Mouse (Mus musculus): ENCODE results near the gene Ksr2. TPM values are rescaled to one million over a fixed set of nuclear protein-coding genes. Genes with fewer than 3 reads are reported as not detected.
A peak's percentile ranks its signal among the peaks of the same experiment; 100 is the strongest.

Ksr2 gene
- polyA plus RNA-seq, 1 experiment from 2014 or later, result 6.0 TPM

DNA sequence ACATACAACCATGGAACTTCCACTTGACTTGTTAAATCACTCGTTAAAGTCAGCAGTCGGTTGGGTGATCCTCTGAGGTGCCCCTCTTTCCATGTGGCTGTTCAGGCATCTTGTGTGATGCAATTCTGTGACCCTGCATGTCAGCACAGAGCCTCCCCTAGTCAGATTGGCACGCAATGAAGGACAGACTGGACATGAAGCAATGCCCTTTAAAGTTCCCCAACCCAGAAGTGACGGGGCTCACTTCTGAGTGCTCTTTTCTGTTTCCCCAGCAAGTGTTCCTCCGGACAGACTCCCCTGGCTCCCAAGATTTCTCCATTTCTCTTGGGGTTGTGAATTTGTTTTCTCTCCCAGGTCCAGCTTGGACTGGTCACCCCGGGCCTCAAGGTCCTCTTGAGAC is 317.5 kb downstream of the Ksr2 start:
- no peak for ATAC-seq
- Histone ChIP-seq H3K36me3 (ENCODE audit: control insufficient read depth, insufficient read depth, low read length) (no peaks in the 10 kb centered on the region), H3K4me3 (ENCODE audit: low read length) (no peak overlapping the region), H3K9me3 (ENCODE audit: control insufficient read depth, low read length) (no peaks in the 10 kb centered on the region), H3K27ac (ENCODE audit: low read depth, low read length) (no peak overlapping the region), H3K27me3 (replicated peaks; ENCODE audit: control insufficient read depth, insufficient read depth, low read length) (no peaks in the 10 kb centered on the region), H3K4me2 (ENCODE audit: low read length) (no peak overlapping the region), H3K9ac (ENCODE audit: low read depth, low read length) (no peak overlapping the region), H3K4me1 (ENCODE audit: control insufficient read depth, insufficient read depth, low read depth, low read length) (no peaks in the 10 kb centered on the region)
- 44% methylated on average over 6 of the region's 6 CpGs for WGBS

DNA sequence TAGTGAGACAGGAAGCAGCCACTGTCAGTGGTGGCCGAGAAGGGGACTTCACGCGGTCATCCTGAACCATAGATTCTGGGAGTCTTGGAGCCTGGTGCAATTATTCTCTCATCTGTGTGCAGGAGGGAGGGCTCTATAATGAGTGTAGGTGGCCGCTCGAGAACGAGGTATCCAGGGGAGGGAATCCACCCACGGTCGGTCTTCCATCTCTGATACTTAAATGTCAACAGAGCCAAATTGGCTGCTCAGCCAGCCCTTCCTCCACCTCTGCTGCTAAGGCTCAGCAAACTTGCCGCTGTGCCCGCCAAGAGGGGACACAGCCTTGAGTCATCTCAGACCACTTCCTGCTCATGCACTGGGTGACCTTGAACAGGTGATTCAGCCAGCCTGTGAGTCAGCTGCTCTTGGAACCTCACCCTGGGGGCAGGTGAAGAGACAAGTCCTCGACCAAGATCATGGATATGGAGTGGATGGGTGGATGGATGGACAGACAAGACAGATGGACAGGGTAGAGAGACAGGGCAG is 330.9 kb downstream of the Ksr2 start:
- peaks cover 4% of the 10 kb centered on the region; the same call in 1 of the 2 replicates for H3K4me1 ChIP-seq (ENCODE audit: control insufficient read depth, insufficient read depth, low read depth, low read length)
- H3K27ac ChIP-seq (ENCODE audit: low read depth, low read length), result no peak overlapping the region
- no peaks in the 10 kb centered on the region for H3K9me3 ChIP-seq (ENCODE audit: control insufficient read depth, low read length)
- no peak overlapping the region for H3K4me2 ChIP-seq (ENCODE audit: low read length)
- no peak overlapping the region for H3K4me3 ChIP-seq (ENCODE audit: low read length)
- no peaks in the 10 kb centered on the region for H3K36me3 ChIP-seq (ENCODE audit: control insufficient read depth, insufficient read depth, low read length)
- WGBS, result 74% methylated on average over 11 of the region's 11 CpGs
- no peak overlapping the region for H3K9ac ChIP-seq (ENCODE audit: low read depth, low read length)
- ATAC-seq, result no peak
- no peaks in the 10 kb centered on the region for H3K27me3 ChIP-seq (replicated peaks; ENCODE audit: control insufficient read depth, insufficient read depth, low read length)

DNA sequence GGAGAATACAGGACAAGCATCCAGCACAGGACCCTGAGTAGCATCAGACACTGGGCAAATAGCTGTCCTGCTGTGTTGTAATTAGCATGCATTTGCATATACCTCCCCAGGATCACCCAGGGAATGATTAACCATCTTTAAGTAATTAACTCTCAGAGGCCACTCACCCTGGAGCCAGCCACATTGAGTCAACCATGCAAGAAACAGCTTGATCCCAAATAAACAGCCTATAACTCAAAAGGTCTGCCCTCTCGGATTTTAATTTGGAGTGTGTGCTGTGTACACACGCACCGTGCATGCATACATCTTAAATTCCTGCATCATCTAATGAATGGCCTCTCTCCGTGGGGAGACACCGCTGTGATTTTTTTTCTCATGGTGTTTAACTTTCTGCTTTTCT is 335.6 kb downstream of the Ksr2 start:
- Histone ChIP-seq H3K27ac (ENCODE audit: low read depth, low read length) (no peak overlapping the region), H3K4me3 (ENCODE audit: low read length) (no peak overlapping the region), H3K4me2 (ENCODE audit: low read length) (no peak overlapping the region), H3K27me3 (replicated peaks; ENCODE audit: control insufficient read depth, insufficient read depth, low read length) (no peaks in the 10 kb centered on the region), H3K36me3 (ENCODE audit: control insufficient read depth, insufficient read depth, low read length) (no peaks in the 10 kb centered on the region), H3K4me1 (ENCODE audit: control insufficient read depth, insufficient read depth, low read depth, low read length) (peaks cover 4% of the 10 kb centered on the region; the same call in 1 of the 2 replicates), H3K9me3 (ENCODE audit: control insufficient read depth, low read length) (no peaks in the 10 kb centered on the region), H3K9ac (ENCODE audit: low read depth, low read length) (no peak overlapping the region)
- WGBS, result 11% methylated on average over 5 of the region's 5 CpGs
- ATAC-seq, result peak; percentile 27; the same call in 1 of the 2 replicates

DNA sequence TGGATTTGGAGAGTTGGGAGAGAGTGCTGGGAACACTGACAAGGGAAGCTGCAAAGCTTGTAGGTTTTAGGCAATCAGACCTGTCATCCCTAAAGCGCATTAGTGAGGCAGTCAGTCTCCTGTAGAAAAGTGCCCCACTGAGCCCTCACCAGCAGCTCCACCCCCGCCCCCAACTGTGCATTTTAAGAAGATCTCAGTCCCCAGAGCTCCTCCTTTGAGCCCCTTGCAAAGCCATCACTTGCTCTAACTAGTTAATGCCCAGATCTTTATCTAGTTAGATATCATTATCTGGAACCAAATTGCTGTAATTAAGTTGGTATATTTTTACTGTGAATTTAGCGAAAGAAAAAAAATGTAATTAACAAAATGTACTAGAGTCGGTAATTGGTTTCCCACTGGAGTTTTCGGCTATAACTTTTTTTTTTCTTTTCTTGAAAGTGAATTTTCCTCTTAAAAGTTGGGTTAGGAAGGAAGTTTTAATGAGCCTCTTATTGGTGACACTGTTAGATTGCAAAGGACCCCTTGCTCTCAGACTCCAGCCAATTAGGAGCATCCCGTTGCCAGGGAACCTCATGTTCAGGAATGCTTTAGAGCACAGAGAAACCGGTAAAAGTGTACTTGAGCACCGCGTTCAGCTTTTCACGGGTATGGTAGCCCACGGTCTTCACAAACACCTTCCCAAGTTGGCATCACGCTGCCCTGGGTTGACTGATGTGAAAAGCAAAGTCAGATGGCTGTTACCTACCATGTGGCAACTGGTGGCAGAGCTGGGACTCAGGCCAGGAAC is 344.1 kb downstream of the Ksr2 start:
- H3K4me3 ChIP-seq (ENCODE audit: low read length), result no peak overlapping the region
- WGBS, result 21% methylated on average over 12 of the region's 12 CpGs

DNA sequence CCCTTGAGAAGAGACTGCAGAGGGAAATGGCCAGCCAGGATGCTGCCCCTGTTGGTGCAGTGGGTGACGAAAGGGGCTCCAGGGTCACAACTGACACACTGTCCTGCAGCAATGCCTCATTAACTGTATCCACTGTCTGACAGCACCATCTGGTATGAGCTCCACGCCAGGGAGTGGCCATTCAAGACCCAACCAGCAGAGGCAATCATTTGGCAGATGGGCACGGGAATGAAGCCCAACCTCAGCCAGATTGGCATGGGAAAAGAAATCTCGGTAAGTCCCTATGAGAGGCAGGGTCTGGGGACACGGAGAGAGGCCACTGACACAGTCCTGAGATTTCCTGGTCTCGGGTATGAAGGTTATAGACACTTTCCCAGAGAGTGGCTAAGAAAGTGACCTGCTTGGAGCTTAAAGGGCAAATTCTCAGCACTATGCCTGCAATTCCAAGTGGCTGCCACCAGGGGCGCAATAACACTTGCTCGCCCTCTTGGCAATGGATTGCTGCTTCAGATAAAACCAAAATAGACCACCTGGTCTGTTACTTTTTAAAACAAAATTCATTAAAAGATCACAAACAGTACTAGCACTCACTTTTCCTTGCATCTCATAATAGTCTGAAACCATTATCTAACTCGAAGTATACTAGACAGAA is 347.5 kb downstream of the Ksr2 start:
- no peaks in the 10 kb centered on the region for H3K9me3 ChIP-seq (ENCODE audit: control insufficient read depth, low read length)
- H3K36me3 ChIP-seq (ENCODE audit: control insufficient read depth, insufficient read depth, low read length), result peaks cover 9% of the 10 kb centered on the region
- no peaks in the 10 kb centered on the region for H3K27me3 ChIP-seq (replicated peaks; ENCODE audit: control insufficient read depth, insufficient read depth, low read length)
- no peak overlapping the region for H3K4me3 ChIP-seq (ENCODE audit: low read length)
- no peak overlapping the region for H3K4me2 ChIP-seq (ENCODE audit: low read length)
- WGBS, result 72% methylated on average over 9 of the region's 9 CpGs
- ATAC-seq, result no peak
- H3K27ac ChIP-seq (ENCODE audit: low read depth, low read length), result no peak overlapping the region
- H3K9ac ChIP-seq (ENCODE audit: low read depth, low read length), result no peak overlapping the region
- H3K4me1 ChIP-seq (ENCODE audit: control insufficient read depth, insufficient read depth, low read depth, low read length), result no peaks in the 10 kb centered on the region; the same call in 1 of the 2 replicates

More for the DNA sequence above, 344.1 kb downstream of the Ksr2 start:
- no peak for ATAC-seq
- Histone ChIP-seq H3K4me1 (ENCODE audit: control insufficient read depth, insufficient read depth, low read depth, low read length) (no peaks in the 10 kb centered on the region; the same call in 1 of the 2 replicates), H3K4me2 (ENCODE audit: low read length) (no peak overlapping the region), H3K27me3 (replicated peaks; ENCODE audit: control insufficient read depth, insufficient read depth, low read length) (no peaks in the 10 kb centered on the region), H3K27ac (ENCODE audit: low read depth, low read length) (no peak overlapping the region), H3K9me3 (ENCODE audit: control insufficient read depth, low read length) (no peaks in the 10 kb centered on the region), H3K36me3 (ENCODE audit: control insufficient read depth, insufficient read depth, low read length) (peaks cover 3% of the 10 kb centered on the region; the same call in 1 of the 2 replicates), H3K9ac (ENCODE audit: low read depth, low read length) (no peak overlapping the region)

DNA sequence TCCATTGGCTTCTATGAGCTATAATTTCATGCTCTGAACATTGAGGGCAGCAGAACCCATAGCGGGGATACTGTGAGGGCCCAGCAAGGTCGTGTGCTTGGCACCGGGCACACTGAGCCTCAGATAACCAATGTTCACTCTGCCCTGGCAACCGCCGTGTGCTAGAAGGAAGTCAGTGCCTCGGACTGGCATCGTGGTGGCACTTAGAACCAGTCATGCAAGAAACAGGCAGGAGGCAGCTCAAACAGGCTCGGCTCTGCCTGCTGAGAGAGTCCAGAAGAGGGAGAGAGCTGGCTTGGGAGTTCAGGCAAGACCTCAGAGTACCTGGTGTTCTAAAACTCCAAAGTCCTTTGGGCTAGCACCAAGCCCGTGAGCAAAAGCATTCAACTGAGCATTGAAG is 350.7 kb downstream of the Ksr2 start:
- no peak for ATAC-seq
- Histone ChIP-seq H3K4me3 (ENCODE audit: low read length) (no peak overlapping the region), H3K4me2 (ENCODE audit: low read length) (no peak overlapping the region)

DNA sequence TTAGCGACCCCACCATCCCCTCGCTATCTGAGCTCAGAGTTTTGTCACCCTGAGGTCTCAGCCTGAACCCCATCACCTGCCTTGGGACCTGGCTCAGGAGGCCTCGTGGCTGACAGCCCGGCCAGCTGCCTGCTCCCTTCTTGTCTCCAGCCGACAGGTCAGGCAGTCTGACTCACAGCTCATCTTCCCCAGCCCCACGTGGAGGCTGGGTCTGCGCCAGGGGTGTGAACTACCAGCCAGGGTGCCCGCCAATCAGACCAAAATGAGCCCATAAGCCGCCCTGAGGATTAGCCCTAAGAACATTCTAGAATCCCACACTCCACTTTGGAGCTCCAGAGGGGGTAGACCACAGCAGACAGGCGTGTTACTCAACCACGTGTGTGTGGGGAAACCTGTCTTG is 365.4 kb downstream of the Ksr2 start:
- H3K4me1 ChIP-seq (ENCODE audit: control insufficient read depth, insufficient read depth, low read depth, low read length), result no peaks in the 10 kb centered on the region
- ATAC-seq, result no peak
- H3K27me3 ChIP-seq (replicated peaks; ENCODE audit: control insufficient read depth, insufficient read depth, low read length), result no peaks in the 10 kb centered on the region
- WGBS, result 58% methylated on average over 11 of the region's 11 CpGs
- no peak overlapping the region for H3K4me2 ChIP-seq (ENCODE audit: low read length)
- H3K27ac ChIP-seq (ENCODE audit: low read depth, low read length), result no peak overlapping the region
- H3K9ac ChIP-seq (ENCODE audit: low read depth, low read length), result no peak overlapping the region
- H3K9me3 ChIP-seq (ENCODE audit: control insufficient read depth, low read length), result no peaks in the 10 kb centered on the region
- no peak overlapping the region for H3K4me3 ChIP-seq (ENCODE audit: low read length)
- no peaks in the 10 kb centered on the region for H3K36me3 ChIP-seq (ENCODE audit: control insufficient read depth, insufficient read depth, low read length)

More for the DNA sequence above, 350.7 kb downstream of the Ksr2 start:
- Histone ChIP-seq H3K36me3 (ENCODE audit: control insufficient read depth, insufficient read depth, low read length) (peaks cover 9% of the 10 kb centered on the region), H3K9me3 (ENCODE audit: control insufficient read depth, low read length) (no peaks in the 10 kb centered on the region), H3K27ac (ENCODE audit: low read depth, low read length) (no peak overlapping the region), H3K4me1 (ENCODE audit: control insufficient read depth, insufficient read depth, low read depth, low read length) (no peaks in the 10 kb centered on the region), H3K9ac (ENCODE audit: low read depth, low read length) (no peak overlapping the region), H3K27me3 (replicated peaks; ENCODE audit: control insufficient read depth, insufficient read depth, low read length) (no peaks in the 10 kb centered on the region)
- 74% methylated on average over 9 of the region's 9 CpGs for WGBS

DNA sequence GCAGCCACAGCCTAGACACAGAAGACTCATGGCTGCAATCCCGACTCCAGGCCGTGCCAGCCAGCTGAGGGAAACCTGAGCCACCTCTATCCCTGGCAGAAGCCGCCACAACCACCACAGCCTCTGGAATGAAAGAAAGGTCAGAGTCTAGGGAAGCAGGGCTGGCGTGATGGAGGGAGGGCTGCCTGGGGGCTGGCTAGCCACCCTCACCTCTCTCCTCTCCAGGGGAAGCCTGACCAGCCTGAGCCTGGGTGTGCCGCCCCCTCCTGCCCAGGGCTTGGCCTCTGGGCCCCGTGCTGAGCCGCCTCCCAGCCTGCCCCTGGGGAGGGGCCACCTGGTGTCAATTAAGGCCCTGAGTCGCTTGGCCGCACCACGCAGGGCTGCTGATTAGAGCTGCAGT is 366.9 kb downstream of the Ksr2 start, which contains the start of gene Nos1:
Nos1 (plus strand) TSS at position 352 of the 400 bp plus-strand sequence.
- 0 out of 2 replicates have a peak, but pooled peaks have one; percentile 34 for ATAC-seq
- WGBS, result 22% methylated on average over 9 of the region's 10 CpGs
- H3K36me3 ChIP-seq (ENCODE audit: control insufficient read depth, insufficient read depth, low read length), result no peaks in the 10 kb centered on the region
- no peak within 1 kb of the TSS for H3K4me3 ChIP-seq (ENCODE audit: low read length)
- no peaks in the 10 kb centered on the region for H3K4me1 ChIP-seq (ENCODE audit: control insufficient read depth, insufficient read depth, low read depth, low read length)
- H3K27me3 ChIP-seq (replicated peaks; ENCODE audit: control insufficient read depth, insufficient read depth, low read length), result no peaks in the 10 kb centered on the region
- H3K9ac ChIP-seq (ENCODE audit: low read depth, low read length), result 0 out of 2 replicates have a peak within 1 kb of the TSS, but pooled peaks have one; percentile 7
- H3K27ac ChIP-seq (ENCODE audit: low read depth, low read length), result no peak within 1 kb of the TSS
- H3K4me2 ChIP-seq (ENCODE audit: low read length), result no peak within 1 kb of the TSS
- no peaks in the 10 kb centered on the region for H3K9me3 ChIP-seq (ENCODE audit: control insufficient read depth, low read length)

DNA sequence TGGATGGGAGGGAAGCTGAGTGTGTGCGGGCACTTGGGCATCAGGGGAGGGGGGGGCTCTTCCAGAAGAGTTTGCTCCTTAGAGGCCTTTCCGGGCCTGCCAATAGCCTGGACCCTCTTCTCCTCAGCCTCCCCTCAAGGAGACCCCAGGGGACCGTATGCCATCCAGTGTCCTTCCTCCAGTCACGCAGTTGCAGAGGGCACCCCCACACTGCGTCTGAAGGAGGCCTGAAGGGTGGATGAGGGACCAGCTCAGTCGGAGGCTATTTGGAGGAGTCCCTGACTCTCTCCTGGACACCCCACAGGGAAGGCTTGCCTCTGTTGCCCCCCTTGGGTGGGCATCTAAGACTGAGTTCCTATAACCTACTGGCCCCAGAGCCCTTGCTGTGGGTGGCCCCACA is 367.4 kb downstream of the Ksr2 start:
- Histone ChIP-seq H3K27me3 (replicated peaks; ENCODE audit: control insufficient read depth, insufficient read depth, low read length) (no peaks in the 10 kb centered on the region), H3K4me3 (ENCODE audit: low read length) (no peak overlapping the region), H3K4me2 (ENCODE audit: low read length) (no peak overlapping the region), H3K9ac (ENCODE audit: low read depth, low read length) (no peak overlapping the region), H3K4me1 (ENCODE audit: control insufficient read depth, insufficient read depth, low read depth, low read length) (no peaks in the 10 kb centered on the region), H3K36me3 (ENCODE audit: control insufficient read depth, insufficient read depth, low read length) (no peaks in the 10 kb centered on the region), H3K27ac (ENCODE audit: low read depth, low read length) (no peak overlapping the region), H3K9me3 (ENCODE audit: control insufficient read depth, low read length) (no peaks in the 10 kb centered on the region)
- ATAC-seq, result no peak
- WGBS, result 58% methylated on average over 6 of the region's 6 CpGs
